Mouse (Mus musculus): ENCODE results near the gene Mterf1b. TPM values are rescaled to one million over a fixed set of nuclear protein-coding genes. Genes with fewer than 3 reads are reported as not detected.

The Mterf1b gene
- polyA plus RNA-seq (2017; shearing (Covaris generic)), result 1 to 10 TPM; 8.9 to 9.6 TPM

GRCm38 (mm10) chr5:4191671-4192480 lies at the start of gene Mterf1b:
Gene Mterf1b, plus strand, starts transcription at chr5:4192367.

Other genes with a start within 250 kb of the Mterf1b start
- 10 to 100 TPM; 33.0 to 37.3 TPM for gene Cyp51, start 87.6 kb upstream of the Mterf1b start, polyA plus RNA-seq (2017; shearing (Covaris generic))